Mouse (Mus musculus): ENCODE results near the gene Arhgap45. TPM values are rescaled to one million over a fixed set of nuclear protein-coding genes. Genes with fewer than 3 reads are reported as not detected.

Arhgap45 gene
- polyA plus RNA-seq, 1 experiment: 36.8 TPM

- H3K27me3 ChIP-seq (ENCODE audit: control insufficient read depth, insufficient read depth, low read length): no peaks in the 10 kb centered on the region
- H3K36me3 ChIP-seq (ENCODE audit: control insufficient read depth, insufficient read depth, low read length): no peaks in the 10 kb centered on the region
- TF ChIP-seq POLR2A (IDR thresholded peaks at IDR 0.05; ENCODE audit: low read depth, low read length): no peak
- TF ChIP-seq CTCF (IDR thresholded peaks at IDR 0.05; ENCODE audit: extremely low read depth, insufficient read length, insufficient replicate concordance, low read depth, low read length): no peak
- no peak overlapping the region for H3K4me3 ChIP-seq (ENCODE audit: low read depth, low read length)
- WGBS: 96% methylated on average over 5 of the region's 5 CpGs
- no peaks in the 10 kb centered on the region for H3K4me1 ChIP-seq (ENCODE audit: control insufficient read depth, insufficient read depth, insufficient read length, low read length)
- no peak overlapping the region for H3K27ac ChIP-seq (ENCODE audit: insufficient read depth, low read depth, low read length)
These were observed 29.3 kb downstream of the Arhgap45 start for GRCm38 (mm10) chr10:80045766-80046165.

DNA sequence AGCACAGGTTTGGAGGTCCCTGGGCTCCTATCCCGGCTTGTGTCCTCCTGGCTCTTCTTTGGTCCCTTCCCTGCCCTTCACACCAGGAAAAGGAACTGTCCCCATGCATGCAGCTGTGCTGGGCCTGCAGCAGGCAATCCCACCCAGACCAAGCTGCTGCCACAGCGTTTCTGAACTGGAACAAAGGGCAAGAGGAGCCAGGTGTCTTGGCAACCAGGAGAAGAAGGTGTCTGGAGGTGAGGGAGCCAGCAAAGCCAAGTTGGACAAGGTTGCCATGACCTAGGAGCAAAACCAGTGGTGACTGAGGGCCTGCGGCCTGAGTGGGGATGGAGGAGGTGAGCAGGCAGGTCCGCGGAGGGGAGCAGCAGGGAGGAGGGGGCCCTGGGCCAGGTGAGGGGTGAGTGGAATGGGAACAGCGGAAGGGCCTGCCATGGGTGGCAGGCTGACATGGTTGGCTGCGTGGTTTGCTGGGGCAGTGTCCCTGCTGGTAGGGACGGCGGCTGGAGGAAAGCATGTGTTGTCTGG, 30.6 kb downstream of the Arhgap45 start, which contains the start of gene Gpx4:
Gene Gpx4, plus strand, starts transcription at position 126 of the 525 bp plus-strand sequence.
- no peak within 1 kb of the TSS for H3K27ac ChIP-seq (ENCODE audit: insufficient read depth, low read depth, low read length)
- no peaks in the 10 kb centered on the region for H3K27me3 ChIP-seq (ENCODE audit: control insufficient read depth, insufficient read depth, low read length)
- H3K36me3 ChIP-seq (ENCODE audit: control insufficient read depth, insufficient read depth, low read length): no peaks in the 10 kb centered on the region
- WGBS: 73% methylated on average over 9 of the region's 9 CpGs
- H3K4me1 ChIP-seq (ENCODE audit: control insufficient read depth, insufficient read depth, insufficient read length, low read length): peaks cover 11% of the 10 kb centered on the region
- TF ChIP-seq POLR2A (IDR thresholded peaks at IDR 0.05; ENCODE audit: low read depth, low read length): no peak
- no peak for TF ChIP-seq CTCF (IDR thresholded peaks at IDR 0.05; ENCODE audit: extremely low read depth, insufficient read length, insufficient replicate concordance, low read depth, low read length)
- no peak within 1 kb of the TSS for H3K4me3 ChIP-seq (ENCODE audit: low read depth, low read length)

- no peak for TF ChIP-seq CTCF (IDR thresholded peaks at IDR 0.05; ENCODE audit: extremely low read depth, insufficient read length, insufficient replicate concordance, low read depth, low read length)
- no peak for TF ChIP-seq POLR2A (IDR thresholded peaks at IDR 0.05; ENCODE audit: low read depth, low read length)
- H3K4me1 ChIP-seq (ENCODE audit: control insufficient read depth, insufficient read depth, insufficient read length, low read length): peaks cover 19% of the 10 kb centered on the region
- no peak overlapping the region for H3K4me3 ChIP-seq (ENCODE audit: low read depth, low read length)
- no peak overlapping the region; the same call in 1 of the 2 replicates for H3K27ac ChIP-seq (ENCODE audit: insufficient read depth, low read depth, low read length)
- no peaks in the 10 kb centered on the region for H3K27me3 ChIP-seq (ENCODE audit: control insufficient read depth, insufficient read depth, low read length)
- H3K36me3 ChIP-seq (ENCODE audit: control insufficient read depth, insufficient read depth, low read length): no peaks in the 10 kb centered on the region
- WGBS: 69% methylated on average over 5 of the region's 5 CpGs
These were observed 31.9 kb downstream of the Arhgap45 start for GRCm38 (mm10) chr10:80048396-80048795.

DNA sequence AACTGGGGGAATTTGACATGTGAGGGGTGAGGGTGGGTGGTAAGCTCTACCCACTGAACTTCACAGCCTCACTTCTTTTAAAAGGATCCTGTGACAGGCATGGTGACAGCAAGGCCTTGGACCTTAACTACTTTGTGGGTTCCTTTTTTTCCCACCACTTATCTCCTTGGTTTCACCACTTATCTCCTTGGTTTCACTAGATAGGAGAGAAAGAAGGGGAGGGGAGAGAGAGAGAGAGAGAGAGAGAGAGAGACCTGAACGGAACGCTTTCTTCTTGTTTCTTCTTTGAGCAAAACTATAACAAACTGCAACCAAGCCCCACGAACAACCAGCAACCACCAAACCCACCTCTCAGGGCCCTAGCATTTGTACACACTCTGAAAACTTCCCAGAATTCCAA, 32.4 kb downstream of the Arhgap45 start:
- Histone ChIP-seq H3K27me3 (ENCODE audit: control insufficient read depth, insufficient read depth, low read length) (no peaks in the 10 kb centered on the region), H3K27ac (ENCODE audit: insufficient read depth, low read depth, low read length) (no peak overlapping the region; the same call in 1 of the 2 replicates), H3K4me3 (ENCODE audit: low read depth, low read length) (no peak overlapping the region), H3K36me3 (ENCODE audit: control insufficient read depth, insufficient read depth, low read length) (no peaks in the 10 kb centered on the region), H3K4me1 (ENCODE audit: control insufficient read depth, insufficient read depth, insufficient read length, low read length) (peaks cover 19% of the 10 kb centered on the region)
- TF ChIP-seq CTCF (IDR thresholded peaks at IDR 0.05; ENCODE audit: extremely low read depth, insufficient read length, insufficient replicate concordance, low read depth, low read length) (no peak), POLR2A (IDR thresholded peaks at IDR 0.05; ENCODE audit: low read depth, low read length) (no peak)
- WGBS: 85% methylated on average over 3 of the region's 3 CpGs

DNA sequence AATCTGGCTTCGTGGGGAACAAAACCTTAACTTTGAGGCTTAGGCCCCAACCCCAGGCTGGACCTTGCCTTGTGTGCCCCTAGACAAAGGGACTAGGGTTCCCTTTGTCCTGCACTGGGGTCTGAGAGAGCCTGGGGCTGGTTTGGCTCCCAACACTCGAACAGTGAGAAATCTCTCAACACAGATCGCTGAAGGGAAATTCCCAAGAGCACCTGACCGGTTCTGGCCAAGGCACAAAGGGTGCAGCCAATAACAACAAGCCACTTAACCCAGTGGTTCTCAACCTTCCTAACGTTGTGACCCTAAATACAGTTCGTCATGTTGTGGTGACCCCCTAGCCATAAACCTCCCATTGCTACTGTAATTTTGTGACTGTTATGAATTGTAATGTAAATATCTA, 33.8 kb downstream of the Arhgap45 start:
- Histone ChIP-seq H3K27me3 (ENCODE audit: control insufficient read depth, insufficient read depth, low read length) (no peaks in the 10 kb centered on the region), H3K4me1 (ENCODE audit: control insufficient read depth, insufficient read depth, insufficient read length, low read length) (peaks cover 19% of the 10 kb centered on the region), H3K36me3 (ENCODE audit: control insufficient read depth, insufficient read depth, low read length) (no peaks in the 10 kb centered on the region), H3K4me3 (ENCODE audit: low read depth, low read length) (no peak overlapping the region), H3K27ac (ENCODE audit: insufficient read depth, low read depth, low read length) (no peak overlapping the region)
- TF ChIP-seq CTCF (IDR thresholded peaks at IDR 0.05; ENCODE audit: extremely low read depth, insufficient read length, insufficient replicate concordance, low read depth, low read length): no peak
- no peak for TF ChIP-seq POLR2A (IDR thresholded peaks at IDR 0.05; ENCODE audit: low read depth, low read length)
- 68% methylated on average over 6 of the region's 6 CpGs for WGBS

DNA sequence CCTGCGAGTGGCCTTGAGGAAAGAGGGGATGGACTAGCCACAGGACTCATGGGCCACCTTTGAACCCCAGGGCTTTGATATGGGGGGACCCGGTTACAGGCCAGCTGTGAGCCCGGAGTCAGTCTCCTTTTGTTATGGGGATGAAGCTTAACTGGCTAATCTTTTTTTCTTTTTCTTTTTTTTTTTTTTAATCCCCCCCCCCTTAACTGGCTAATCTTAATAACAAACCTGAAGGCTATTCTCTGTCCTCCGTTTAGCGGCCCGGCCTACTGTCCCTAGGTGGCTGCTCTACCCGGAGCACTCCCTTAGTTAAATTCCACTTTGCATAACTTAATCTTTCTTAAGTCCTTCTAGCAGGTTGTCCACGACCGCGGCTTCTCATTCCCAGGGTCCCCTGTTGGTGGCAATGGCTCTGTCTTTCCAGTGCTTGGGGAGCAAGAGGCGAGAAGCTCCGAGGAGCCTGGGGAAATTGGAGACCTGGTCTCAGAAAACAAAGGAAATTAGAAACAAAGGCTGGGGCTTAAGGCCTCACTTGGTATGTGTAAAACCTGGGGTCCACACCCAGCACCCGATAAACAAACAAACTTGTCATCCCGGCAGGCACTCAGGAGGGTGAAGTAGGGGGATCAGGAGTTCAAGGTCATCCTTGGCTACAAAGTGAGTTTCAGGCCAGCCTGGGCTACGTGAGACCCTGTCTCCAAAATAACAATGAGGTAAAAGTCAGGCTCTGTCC, 34.6 kb downstream of the Arhgap45 start:
- Histone ChIP-seq H3K4me3 (ENCODE audit: low read depth, low read length) (no peak overlapping the region), H3K36me3 (ENCODE audit: control insufficient read depth, insufficient read depth, low read length) (peaks cover 6% of the 10 kb centered on the region), H3K4me1 (ENCODE audit: control insufficient read depth, insufficient read depth, insufficient read length, low read length) (peaks cover 19% of the 10 kb centered on the region), H3K27me3 (ENCODE audit: control insufficient read depth, insufficient read depth, low read length) (no peaks in the 10 kb centered on the region), H3K27ac (ENCODE audit: insufficient read depth, low read depth, low read length) (peak overlapping the region; percentile 98)
- no peak for TF ChIP-seq POLR2A (IDR thresholded peaks at IDR 0.05; ENCODE audit: low read depth, low read length)
- 69% methylated on average over 15 of the region's 15 CpGs for WGBS

DNA sequence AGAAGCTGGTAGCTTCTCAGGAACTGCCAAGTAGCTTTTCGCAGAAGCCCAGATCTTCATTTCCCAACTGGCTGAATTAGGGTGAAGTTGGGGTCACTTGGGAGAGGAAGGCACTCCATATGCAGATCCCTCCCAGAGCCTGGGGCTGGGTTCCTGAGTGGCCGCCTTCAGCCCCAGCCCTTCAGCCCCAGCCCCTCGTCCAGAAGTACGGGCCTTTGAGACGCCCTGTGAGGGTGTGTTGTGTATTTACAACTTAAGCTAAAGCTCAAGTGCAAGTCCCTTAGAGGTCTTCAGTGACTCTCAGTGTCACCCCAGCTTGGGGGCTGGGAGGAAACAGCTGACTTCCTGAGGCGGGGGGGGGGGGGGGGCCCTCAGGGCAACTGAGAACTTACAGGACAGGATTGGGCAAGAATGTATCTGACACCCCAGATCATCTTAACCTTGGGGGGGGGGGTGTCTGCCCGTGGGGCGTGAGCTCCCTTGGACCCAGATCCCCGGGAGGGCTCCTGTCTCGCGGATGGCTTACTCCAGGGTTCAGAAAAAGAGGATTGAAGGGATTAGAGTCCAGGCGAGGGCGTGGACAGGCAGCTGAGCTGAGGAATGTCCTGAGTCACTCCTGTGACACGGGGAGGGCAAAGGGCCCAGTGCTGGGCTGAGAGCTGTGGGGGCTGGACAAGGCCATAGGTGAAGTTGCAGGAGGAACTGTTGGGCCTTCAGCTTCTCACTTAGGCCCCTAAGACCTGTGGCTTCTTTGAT, 35.3 kb downstream of the Arhgap45 start:
- Histone ChIP-seq H3K27me3 (ENCODE audit: control insufficient read depth, insufficient read depth, low read length) (no peaks in the 10 kb centered on the region), H3K4me3 (ENCODE audit: low read depth, low read length) (no peak overlapping the region), H3K27ac (ENCODE audit: insufficient read depth, low read depth, low read length) (peak overlapping the region; percentile 98), H3K36me3 (ENCODE audit: control insufficient read depth, insufficient read depth, low read length) (peaks cover 10% of the 10 kb centered on the region), H3K4me1 (ENCODE audit: control insufficient read depth, insufficient read depth, insufficient read length, low read length) (peaks cover 19% of the 10 kb centered on the region)
- WGBS: 36% methylated on average over 14 of the region's 14 CpGs
- TF ChIP-seq CTCF (IDR thresholded peaks at IDR 0.05; ENCODE audit: extremely low read depth, insufficient read length, insufficient replicate concordance, low read depth, low read length) (no peak), POLR2A (IDR thresholded peaks at IDR 0.05; ENCODE audit: low read depth, low read length) (no peak; the same call in 1 of the 2 replicates)

All from small intestine, adult 2 months (tissue).